Mouse (Mus musculus) stomach, postnatal 0 days (tissue): ENCODE data around the gene Myt1. TPM values are rescaled to one million over a fixed set of nuclear protein-coding genes. Genes with fewer than 3 reads are reported as not detected.

ENCODE experiments used
- ATAC-seq: fragments of 200-750 bp; cut with Nextera tagmentation; 2 replicates; pipeline ENCODE4 v1.8.0; 2017; ENCODE audit not compliant: low FRiP score, low TSS enrichment
- DNase-seq: peaks from one replicate; pipeline ENCODE4 v3.0.0-alpha.2; 2016; ENCODE audit warnings: low spot score
- H3K27ac ChIP-seq: fragments of 300-500 bp; sonication (generic); replicated peaks from 2 replicates; pipeline ENCODE4 v1.5.1; 2014; ENCODE audit warnings: mild to moderate bottlenecking, control low read depth
- H3K27me3 ChIP-seq: fragments of 300-500 bp; sonication (generic); 2 replicates; pipeline ENCODE4 v1.6.1; 2014; ENCODE audit warnings: low read length; ENCODE audit not compliant: control insufficient read depth, insufficient read depth
- H3K36me3 ChIP-seq: fragments of 300-500 bp; sonication (generic); 2 replicates; pipeline ENCODE4 v1.6.1; 2014; ENCODE audit warnings: low read length, mixed read lengths; ENCODE audit not compliant: control insufficient read depth, insufficient read depth
- H3K4me1 ChIP-seq: fragments of 300-500 bp; sonication (generic); replicated peaks from 2 replicates; pipeline ENCODE4 v1.6.1; 2014; ENCODE audit warnings: antibody characterized with exemption; ENCODE audit not compliant: control insufficient read depth, insufficient read depth
- H3K4me2 ChIP-seq: fragments of 300-500 bp; sonication (generic); replicated peaks from 2 replicates; pipeline ENCODE4 v1.6.1; 2014; ENCODE audit warnings: low read depth, mild to moderate bottlenecking, control low read depth, moderate library complexity
- H3K4me3 ChIP-seq: fragments of 300-500 bp; sonication (generic); 2 replicates; pipeline ENCODE4 v1.5.1; 2014; ENCODE audit warnings: low read depth, low read length, control low read depth
- H3K9ac ChIP-seq: fragments of 300-500 bp; sonication (generic); 2 replicates; pipeline ENCODE4 v1.6.1; 2014; ENCODE audit warnings: mild to moderate bottlenecking, low read length, control low read depth, mixed read lengths
- H3K9me3 ChIP-seq: fragments of 300-500 bp; sonication (generic); 2 replicates; pipeline ENCODE4 v1.6.1; 2016; ENCODE audit warnings: low read length; ENCODE audit not compliant: control insufficient read depth
- CTCF ChIP-seq: IDR thresholded peaks from 2 replicates; pipeline ENCODE4 v1.5.1; 2016; ENCODE audit warnings: antibody characterized with exemption, low read depth, mild to moderate bottlenecking, moderate library complexity
- EP300 ChIP-seq: optimal IDR thresholded peaks from 2 replicates; pipeline ENCODE3; 2016; ENCODE audit warnings: antibody characterized with exemption
- WGBS: fragments of 180-500 bp; shearing (Covaris S2); extraction: QIAGEN DNeasy Blood & Tissue Kit; methylation state at CpG from one replicate; pipeline ENCODE4 v1.1.7; 2014; 5-methylcytosine and 5-hydroxymethylcytosine counted together
- polyA plus RNA-seq: library from polyadenylated mRNA; unstranded; fragments of >200 nt; fragmentation: Nextera tagmentation; extraction: Ambion mirVana; gene quantifications from 2 replicates; pipeline ENCODE4 v1.2.1, GENCODE M21; 2015

The Myt1 gene
- polyA plus RNA-seq, 1 experiment from 2014 or later, result 0.29 TPM

DNA sequence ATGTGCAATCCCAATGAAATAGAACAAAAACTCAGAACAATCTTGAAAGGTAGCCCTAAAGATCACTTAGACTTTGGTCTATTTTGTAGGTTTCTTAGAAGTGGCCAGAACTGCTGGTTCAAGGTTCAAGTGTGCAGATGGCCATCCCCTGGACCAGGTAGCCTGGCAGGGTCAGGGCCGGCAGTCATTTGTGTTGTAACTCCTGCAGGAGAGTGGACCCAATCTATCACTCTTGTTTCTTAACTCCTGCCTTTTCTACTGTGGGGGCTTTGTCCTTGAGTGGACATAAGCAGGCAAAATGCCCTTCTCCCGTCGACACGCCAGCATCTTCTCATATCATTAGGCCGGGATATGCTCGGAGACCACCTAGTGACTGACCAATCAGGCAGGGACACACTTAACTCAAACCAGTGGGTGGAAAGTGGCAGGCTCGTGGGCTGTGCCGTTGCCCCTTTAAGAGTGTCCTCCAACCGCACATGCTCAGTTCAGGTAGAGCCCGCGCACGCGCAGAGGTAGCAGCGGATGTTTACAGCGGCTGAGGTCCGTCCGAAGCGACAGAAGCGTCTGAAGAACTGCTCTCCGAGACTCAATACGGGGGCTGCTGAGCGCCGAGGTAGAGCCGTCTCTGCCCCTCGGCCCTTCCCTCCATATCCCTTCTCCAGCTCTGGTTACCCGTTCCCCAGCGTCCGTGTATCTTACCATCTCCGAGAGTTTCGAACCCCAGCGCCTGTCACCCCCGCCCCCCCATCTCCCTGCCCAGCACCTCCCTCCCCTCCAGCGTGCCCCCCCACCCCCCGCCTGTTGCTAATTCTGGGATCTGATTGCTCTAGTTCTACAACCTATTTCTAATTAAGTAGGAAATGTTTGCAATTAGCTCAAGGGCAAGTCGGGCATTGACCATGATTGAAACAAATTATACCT lies 74.5 kb downstream of the Myt1 start, which contains the start of gene Pcmtd2:
Gene Pcmtd2, plus strand, starts transcription at position 483 of the 921 bp plus-strand sequence.
- Histone ChIP-seq H3K4me3 (peak within 1 kb of the TSS; percentile 69), H3K4me2 (peak within 1 kb of the TSS; percentile 75)

DNA sequence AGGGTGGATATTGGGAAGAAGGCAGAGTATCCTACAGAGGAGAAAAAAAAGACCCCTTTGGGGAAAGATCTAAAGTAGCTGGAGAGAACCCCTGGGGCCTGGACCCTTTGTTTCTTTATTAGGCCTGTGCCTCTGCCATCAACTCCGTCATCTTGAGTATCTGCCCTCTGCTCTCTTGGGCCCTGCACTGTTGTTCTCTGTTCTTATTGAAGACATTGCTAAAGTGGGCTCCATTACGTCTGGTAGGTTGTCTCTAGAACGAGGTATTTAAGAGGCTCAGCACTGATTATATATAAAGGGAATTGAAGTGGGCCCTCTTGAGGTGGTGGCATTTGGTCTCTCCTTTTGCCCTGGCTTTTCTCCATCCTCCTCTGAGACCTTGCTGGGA lies 75.2 kb downstream of the Myt1 start:
- Histone ChIP-seq H3K36me3 (peaks cover 7% of the 10 kb centered on the region; the same call in 1 of the 2 replicates), H3K9ac (peak overlapping the region; percentile 92), H3K4me1 (peaks cover 3% of the 10 kb centered on the region; the same call in 1 of the 2 replicates), H3K4me3 (peak overlapping the region; percentile 69), H3K4me2 (peak overlapping the region; percentile 75), H3K27me3 (no peaks in the 10 kb centered on the region), H3K27ac (no peak overlapping the region), H3K9me3 (no peaks in the 10 kb centered on the region)
- DNase-seq (no peak), ATAC-seq (no peak)
- 1% methylated on average over 3 of the region's 3 CpGs for WGBS
- no peak for TF ChIP-seq CTCF
- no peak for TF ChIP-seq EP300

More for the DNA sequence above, 74.5 kb downstream of the Myt1 start, which contains the start of gene Pcmtd2:
- TF ChIP-seq CTCF, result no peak
- TF ChIP-seq EP300, result no peak
- under 1% methylated on average over 34 of the region's 35 CpGs for WGBS
- DNase-seq (peak; percentile 92), ATAC-seq (peak; percentile 97)
- Histone ChIP-seq H3K36me3 (peaks cover 6% of the 10 kb centered on the region; the same call in 1 of the 2 replicates), H3K27me3 (no peaks in the 10 kb centered on the region), H3K27ac (peak within 1 kb of the TSS; percentile 88), H3K4me1 (peaks cover 3% of the 10 kb centered on the region; the same call in 1 of the 2 replicates), H3K9ac (peak within 1 kb of the TSS; percentile 92), H3K9me3 (no peaks in the 10 kb centered on the region)

DNA sequence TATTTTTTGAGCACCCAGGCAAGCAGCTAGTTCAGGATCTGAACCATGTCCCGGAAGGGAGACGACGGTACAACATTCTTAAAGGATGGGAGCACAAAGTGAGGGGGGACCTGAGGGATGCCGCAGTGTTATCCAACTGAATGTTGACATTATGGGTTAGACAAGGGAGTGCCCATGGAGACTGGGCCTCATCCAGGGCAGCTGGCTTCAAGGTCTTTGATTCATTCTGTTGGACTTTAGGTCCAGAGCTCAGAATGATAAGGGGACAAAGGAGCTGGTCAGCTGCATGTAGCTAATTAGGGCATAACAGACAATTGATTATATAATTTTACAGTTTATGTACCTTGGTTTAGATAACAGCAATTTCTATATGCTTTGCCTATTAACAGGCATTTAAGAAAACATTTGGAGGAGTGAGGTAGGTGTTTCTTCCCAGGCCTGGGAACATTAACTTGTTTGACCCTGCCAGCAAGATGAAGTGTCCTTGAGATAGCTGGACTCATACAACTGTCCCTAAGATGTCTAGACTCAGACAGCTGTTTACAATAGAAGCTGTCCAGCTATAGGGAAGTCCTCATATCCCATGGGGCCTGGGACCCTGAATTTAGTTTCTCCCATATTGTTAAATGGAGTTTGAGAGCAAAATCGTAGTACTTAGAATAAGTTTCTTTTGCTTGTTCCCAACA lies 82.7 kb downstream of the Myt1 start:
- peaks cover 13% of the 10 kb centered on the region for H3K36me3 ChIP-seq
- 53% methylated on average over 5 of the region's 5 CpGs for WGBS
- peak; percentile 42; the same call in 1 of the 2 replicates for ATAC-seq

GRCm38 (mm10) chr2:181863791-181864535 lies 100.8 kb downstream of the Myt1 start, which contains the start of gene Polr3k:
Gene Polr3k, plus strand, starts transcription at chr2:181864337.
- H3K4me2 ChIP-seq, result peak within 1 kb of the TSS; percentile 85
- no peaks in the 10 kb centered on the region for H3K36me3 ChIP-seq
- TF ChIP-seq EP300, result no peak
- TF ChIP-seq CTCF, result no peak; the same call in 1 of the 2 replicates
- 0 out of 2 replicates have a peak, but pooled peaks cover 2% of the 10 kb centered on the region for H3K4me1 ChIP-seq
- peak within 1 kb of the TSS; percentile 71 for H3K27ac ChIP-seq
- ATAC-seq (peak; percentile 100), DNase-seq (peak; percentile 95)
- 0% methylated on average over 35 of the region's 35 CpGs for WGBS
- H3K9me3 ChIP-seq, result no peaks in the 10 kb centered on the region
- peak within 1 kb of the TSS; percentile 66 for H3K4me3 ChIP-seq
- H3K27me3 ChIP-seq, result no peaks in the 10 kb centered on the region
- H3K9ac ChIP-seq, result peak within 1 kb of the TSS; percentile 77

More for the DNA sequence above, 82.7 kb downstream of the Myt1 start:
- H3K4me2 ChIP-seq, result no peak overlapping the region
- no peak for DNase-seq
- no peaks in the 10 kb centered on the region for H3K27me3 ChIP-seq
- TF ChIP-seq CTCF, result no peak
- no peak for TF ChIP-seq EP300
- H3K9me3 ChIP-seq, result no peaks in the 10 kb centered on the region
- H3K4me1 ChIP-seq, result no peaks in the 10 kb centered on the region
- H3K27ac ChIP-seq, result no peak overlapping the region
- no peak overlapping the region for H3K9ac ChIP-seq
- no peak overlapping the region for H3K4me3 ChIP-seq

DNA sequence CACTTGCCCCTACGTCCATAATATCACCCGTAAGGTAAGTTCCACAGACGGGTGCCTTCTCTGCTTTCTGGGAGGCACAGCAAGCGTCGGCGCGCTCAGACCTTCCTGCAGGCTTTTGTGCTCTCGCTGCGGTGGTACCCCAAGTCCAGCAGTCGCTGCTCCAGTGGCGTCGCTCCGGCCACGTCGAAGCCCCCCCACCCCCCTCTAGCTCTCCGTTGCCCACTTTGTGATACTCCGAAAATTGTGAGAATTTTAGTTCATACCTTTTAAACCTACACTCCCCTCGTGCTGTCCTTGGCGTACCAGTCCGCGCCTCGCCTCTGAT lies 101.4 kb downstream of the Myt1 start:
- Histone ChIP-seq H3K9ac (peak overlapping the region; percentile 77), H3K36me3 (no peaks in the 10 kb centered on the region), H3K27ac (peak overlapping the region; percentile 71), H3K9me3 (no peaks in the 10 kb centered on the region), H3K4me2 (peak overlapping the region; percentile 85), H3K4me3 (peak overlapping the region; percentile 66), H3K27me3 (no peaks in the 10 kb centered on the region), H3K4me1 (0 out of 2 replicates have a peak, but pooled peaks cover 2% of the 10 kb centered on the region)
- DNase-seq, result no peak
- TF ChIP-seq CTCF, result no peak
- no peak for TF ChIP-seq EP300
- ATAC-seq, result peak; percentile 2; the same call in 1 of the 2 replicates
- under 1% methylated on average over 22 of the region's 22 CpGs for WGBS
